Mouse (Mus musculus) brain, adult 2 months (tissue): ENCODE data around the gene Ism2.
"Not testable (repeated sequence)": the region's sequence is repeated elsewhere in the genome, so short reads cannot be mapped to it uniquely, and the experiment has no call there.

Experiments used
- DNase-seq: peaks from one replicate; pipeline ENCODE4 v3.0.0; 2011; ENCODE audit warnings: low read depth, low spot score

Gene Ism2

GRCm38 (mm10) chr12:87299657-87300440 is at the start of gene Ism2:
Ism2 (minus strand) TSS chr12:87299705.
- DNase-seq, result peak; percentile 35

GRCm38 (mm10) chr12:87348029-87348428 is 48.5 kb upstream of the Ism2 start:
- DNase-seq, result no peak

GRCm38 (mm10) chr12:87347511-87347910 is 48.0 kb upstream of the Ism2 start:
- DNase-seq, result no peak

GRCm38 (mm10) chr12:87343084-87343605 is 43.6 kb upstream of the Ism2 start:
- peak; percentile 19 for DNase-seq

- DNase-seq, result no peak
Observed at GRCm38 (mm10) chr12:87338082-87338481, 38.6 kb upstream of the Ism2 start.

- DNase-seq, result peak; percentile 56
Observed at GRCm38 (mm10) chr12:87334886-87335285, 35.4 kb upstream of the Ism2 start.

- DNase-seq, result peak; percentile 57
Observed at GRCm38 (mm10) chr12:87333794-87334193, 34.3 kb upstream of the Ism2 start.

- DNase-seq, result peak; percentile 21
Observed at GRCm38 (mm10) chr12:87332511-87332910, 33.0 kb upstream of the Ism2 start.

- peak; percentile 9 for DNase-seq
Observed at GRCm38 (mm10) chr12:87331908-87332307, 32.4 kb upstream of the Ism2 start.

GRCm38 (mm10) chr12:87331053-87331456 is 31.6 kb upstream of the Ism2 start:
- DNase-seq, result peak; percentile 13

GRCm38 (mm10) chr12:87330213-87330612 is 30.7 kb upstream of the Ism2 start:
- peak; percentile 75 for DNase-seq

- DNase-seq, result no peak
Observed at GRCm38 (mm10) chr12:87328025-87328424, 28.5 kb upstream of the Ism2 start.

- peak; percentile 23 for DNase-seq
Observed at GRCm38 (mm10) chr12:87327610-87328009, 28.1 kb upstream of the Ism2 start.

GRCm38 (mm10) chr12:87325452-87325851 is 25.9 kb upstream of the Ism2 start:
- DNase-seq, result no peak

GRCm38 (mm10) chr12:87319229-87319628 is 19.7 kb upstream of the Ism2 start:
- no peak for DNase-seq

- no peak for DNase-seq
Observed at GRCm38 (mm10) chr12:87317951-87318350, 18.4 kb upstream of the Ism2 start.

GRCm38 (mm10) chr12:87313098-87313497 is 13.6 kb upstream of the Ism2 start:
- no peak for DNase-seq

- DNase-seq, result not testable (repeated sequence)
Observed at GRCm38 (mm10) chr12:87306584-87306844, 7.0 kb upstream of the Ism2 start.

GRCm38 (mm10) chr12:87305767-87306583 is 6.5 kb upstream of the Ism2 start:
- DNase-seq, result peak; percentile 56

- no peak for DNase-seq
Observed at GRCm38 (mm10) chr12:87301189-87301588, 1.7 kb upstream of the Ism2 start.

- DNase-seq, result no peak
Observed at GRCm38 (mm10) chr12:87300441-87300690, 861 bp upstream of the Ism2 start.

- DNase-seq, result no peak
Observed at GRCm38 (mm10) chr12:87299037-87299656, 358 bp downstream of the Ism2 start.

- DNase-seq, result no peak
Observed at GRCm38 (mm10) chr12:87293934-87294333, 5.6 kb downstream of the Ism2 start.
